Mouse (Mus musculus) regulatory T cell (primary cell): Measurements from ENCODE around the gene Taar8b.
"Not testable (repeated sequence)": the region's sequence is repeated elsewhere in the genome, so short reads cannot be mapped to it uniquely, and the experiment has no call there.

Experiments
- in situ Hi-C: fragments of 300-600 bp; cut with MboI, MseI; formaldehyde crosslinking; loops from one replicate; pipeline ENCODE4 v1.15.1; 2025; ENCODE audit warnings: high pct_unique_total_duplicates

Taar8b gene

GRCm38 (mm10) chr10:24092194-24092593 is at the start of gene Taar8b:
Gene Taar8b, minus strand, starts transcription at chr10:24092294.
- in situ Hi-C loops, result no loop called here

GRCm38 (mm10) chr10:24138623-24139261 is 46.6 kb upstream of the Taar8b start:
- in situ Hi-C loops, result no loop called here

GRCm38 (mm10) chr10:24134071-24134645 is 42.1 kb upstream of the Taar8b start:
- in situ Hi-C loops, result no loop called here

GRCm38 (mm10) chr10:24133132-24133531 is 41.0 kb upstream of the Taar8b start:
- in situ Hi-C loops, result no loop called here

- in situ Hi-C loops, result no loop called here
Observed at GRCm38 (mm10) chr10:24132273-24132672, 40.2 kb upstream of the Taar8b start.

GRCm38 (mm10) chr10:24131451-24132262 is 39.6 kb upstream of the Taar8b start:
- in situ Hi-C loops, result no loop called here

GRCm38 (mm10) chr10:24111116-24111778 is 19.2 kb upstream of the Taar8b start:
- in situ Hi-C loops, result no loop called here

GRCm38 (mm10) chr10:24109434-24109833 is 17.3 kb upstream of the Taar8b start, which contains the start of gene Taar9:
Gene Taar9, minus strand, starts transcription at chr10:24109534.
- in situ Hi-C loops, result not testable (repeated sequence)

- in situ Hi-C loops, result no loop called here
Observed at GRCm38 (mm10) chr10:24108236-24108635, 16.1 kb upstream of the Taar8b start.

- in situ Hi-C loops, result no loop called here
Observed at GRCm38 (mm10) chr10:24107747-24108146, 15.7 kb upstream of the Taar8b start.

- in situ Hi-C loops, result not testable (repeated sequence)
Observed at GRCm38 (mm10) chr10:24103299-24103698, 11.2 kb upstream of the Taar8b start.

- in situ Hi-C loops, result not testable (repeated sequence)
Observed at GRCm38 (mm10) chr10:24101812-24102211, 9.7 kb upstream of the Taar8b start, which contains the start of gene Taar8c. Gene Taar8c, minus strand, starts transcription at chr10:24101912.

GRCm38 (mm10) chr10:24097010-24097409 is 4.9 kb upstream of the Taar8b start:
- in situ Hi-C loops, result not testable (repeated sequence)

GRCm38 (mm10) chr10:24087168-24087567 is 4.9 kb downstream of the Taar8b start:
- in situ Hi-C loops, result no loop called here

GRCm38 (mm10) chr10:24086555-24086954 is 5.5 kb downstream of the Taar8b start:
- in situ Hi-C loops, result no loop called here

GRCm38 (mm10) chr10:24085936-24086335 is 6.2 kb downstream of the Taar8b start:
- in situ Hi-C loops, result no loop called here

- in situ Hi-C loops, result no loop called here
Observed at GRCm38 (mm10) chr10:24080166-24080565, 11.9 kb downstream of the Taar8b start.

- in situ Hi-C loops, result not testable (repeated sequence)
Observed at GRCm38 (mm10) chr10:24076200-24076599, 15.9 kb downstream of the Taar8b start, which contains the start of gene Taar8a. Gene Taar8a, plus strand, starts transcription at chr10:24076500.

GRCm38 (mm10) chr10:24074751-24075150 is 17.3 kb downstream of the Taar8b start:
- in situ Hi-C loops, result not testable (repeated sequence)

GRCm38 (mm10) chr10:24058986-24059385 is 33.1 kb downstream of the Taar8b start:
- in situ Hi-C loops, result no loop called here

GRCm38 (mm10) chr10:24052039-24052438 is 40.1 kb downstream of the Taar8b start:
- in situ Hi-C loops, result no loop called here

- in situ Hi-C loops, result loop anchor here (10.0 kb wide), 1 partner anchor 1556 kb away; no protein-coding TSS in a partner anchor
Observed at GRCm38 (mm10) chr10:24049210-24049609, 42.9 kb downstream of the Taar8b start, which contains the start of gene Taar7f. Gene Taar7f, plus strand, starts transcription at chr10:24049510.
